Mouse (Mus musculus): ENCODE results near the gene Dph2.

GRCm38 (mm10) chr4:117924916-117925315 lies 33.1 kb upstream of the Dph2 start:
- no peak for TF ChIP-seq EP300 (IDR thresholded peaks at IDR 0.05; ENCODE audit: low read depth)
- TF ChIP-seq CTCF (IDR thresholded peaks at IDR 0.05; ENCODE audit: low read depth) = no peak
